Mouse (Mus musculus): Measurements from ENCODE around the gene H2-Q10.

H2-Q10 gene

GRCm38 (mm10) chr17:35516652-35517500 lies 47.0 kb downstream of the H2-Q10 start, which contains the start of the genes Tcf19 and Cchcr1:
Gene Tcf19 (minus strand): TSS chr17:35516824.
Gene Cchcr1 (plus strand): TSS chr17:35517100.
- DNase-seq: peak; percentile 97

GRCm38 (mm10) chr17:35517526-35517925 lies 47.6 kb downstream of the H2-Q10 start:
- DNase-seq: no peak
